ENCODE assay signal across 8 mouse cellular contexts in the genomic region with DNA sequence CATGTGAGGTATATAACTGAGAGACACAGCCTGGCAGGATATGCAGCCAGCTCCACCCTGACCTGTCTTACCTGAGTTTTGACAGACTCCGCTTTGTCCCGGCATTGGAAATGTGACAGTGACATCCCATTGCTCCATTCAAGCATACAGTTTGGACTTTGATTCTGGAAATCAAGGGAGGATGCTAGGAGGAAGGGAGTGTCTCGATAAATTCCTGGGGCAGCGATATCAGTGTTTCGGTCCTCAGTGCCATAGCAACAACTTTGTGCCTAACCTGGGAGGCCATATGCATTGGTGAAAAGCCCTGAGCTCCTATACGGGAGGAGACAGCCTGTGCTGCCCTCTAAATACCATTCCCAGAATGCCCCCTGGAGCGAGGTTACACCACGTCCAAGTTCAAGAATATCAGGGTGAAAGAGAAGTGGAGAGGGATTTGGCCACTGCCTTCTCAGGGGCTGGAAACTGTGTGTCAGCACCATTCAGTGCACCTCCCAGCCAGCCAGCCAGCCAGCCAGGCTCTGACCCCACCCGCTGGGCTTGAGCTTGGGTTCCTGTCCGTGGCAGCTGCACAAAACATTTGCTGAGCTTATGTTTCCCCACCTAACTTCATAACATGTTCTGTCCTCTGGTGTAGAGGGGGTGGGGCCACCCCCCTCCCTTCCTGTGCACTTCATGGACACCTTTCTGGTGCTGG.
DNase-seq lines count a peak whose midpoint lies in the region; ATAC-seq and TF ChIP-seq lines count a peak whose summit lies in the region.

No protein-coding gene starts in this region.

- no peak for TF ChIP-seq CTCF in stomach, postnatal 0 days (IDR thresholded peaks at IDR 0.05; ENCODE audit: low read depth)

- no peak overlapping the region for H3K4me3 ChIP-seq in kidney, embryonic 14.5 days (ENCODE audit: low read length)
- H3K4me3 ChIP-seq in stomach, postnatal 0 days (ENCODE audit: low read depth, low read length): no peak overlapping the region
- H3K4me3 ChIP-seq in hindbrain, embryonic 14.5 days (replicated peaks; ENCODE audit: low read length): no peak overlapping the region

- no peak for ATAC-seq in kidney, embryonic 14.5 days (ENCODE audit: low FRiP score, low TSS enrichment)
- peak; percentile 39 for ATAC-seq in stomach, postnatal 0 days (ENCODE audit: low FRiP score, low TSS enrichment)
- no peak for ATAC-seq in hindbrain, embryonic 14.5 days (ENCODE audit: low FRiP score)

- H3K4me2 ChIP-seq in kidney, embryonic 14.5 days (replicated peaks; ENCODE audit: low read depth, low read length): no peak overlapping the region
- H3K4me2 ChIP-seq in stomach, postnatal 0 days (replicated peaks; ENCODE audit: low read depth): no peak overlapping the region; the same call in 1 of the 2 replicates
- H3K4me2 ChIP-seq in hindbrain, embryonic 14.5 days (replicated peaks): no peak overlapping the region

- intact Hi-C loops in heart, postnatal 10 days (cut with DNase I): loop anchor here (5.0 kb wide), 2 partner anchors 125 to 175 kb away; no protein-coding TSS in a partner anchor

- H3K9me3 ChIP-seq in kidney, embryonic 14.5 days (ENCODE audit: control insufficient read depth, low read length): no peaks in the 10 kb centered on the region
- no peaks in the 10 kb centered on the region for H3K9me3 ChIP-seq in stomach, postnatal 0 days (ENCODE audit: control insufficient read depth, low read length)
- no peaks in the 10 kb centered on the region for H3K9me3 ChIP-seq in hindbrain, embryonic 14.5 days (ENCODE audit: control insufficient read depth, low read length)

- no peak for TF ChIP-seq EP300 in stomach, postnatal 0 days (optimal IDR thresholded peaks at IDR 0.05)

- H3K27me3 ChIP-seq in kidney, embryonic 14.5 days (ENCODE audit: control insufficient read depth, insufficient read depth, low read length): no peaks in the 10 kb centered on the region
- no peaks in the 10 kb centered on the region for H3K27me3 ChIP-seq in stomach, postnatal 0 days (ENCODE audit: control insufficient read depth, insufficient read depth, low read length)
- H3K27me3 ChIP-seq in hindbrain, embryonic 14.5 days (ENCODE audit: control insufficient read depth, insufficient read depth, low read length): no peaks in the 10 kb centered on the region

- peak; percentile 71 for DNase-seq in kidney, adult 11 months
- DNase-seq in heart, postnatal 10 days: peak; percentile 69 to 71
- DNase-seq in liver: peak; percentile 67
- DNase-seq in stomach, postnatal 0 days (ENCODE audit: low spot score): peak; percentile 59
- no peak for DNase-seq in frontal cortex, postnatal 14 days (ENCODE audit: low spot score in 2 of 2)
- no peak for DNase-seq in embryo, embryonic 11 days
- no peak for DNase-seq in hindbrain, embryonic 14.5 days (ENCODE audit: low spot score)

- H3K27ac ChIP-seq in kidney, embryonic 14.5 days (ENCODE audit: low read depth, low read length): no peak overlapping the region
- peak overlapping the region; percentile 88 for H3K27ac ChIP-seq in stomach, postnatal 0 days (replicated peaks)
- H3K27ac ChIP-seq in hindbrain, embryonic 14.5 days: no peak overlapping the region

- no peaks in the 10 kb centered on the region for H3K36me3 ChIP-seq in kidney, embryonic 14.5 days (ENCODE audit: control insufficient read depth, insufficient read depth, low read length)
- no peaks in the 10 kb centered on the region for H3K36me3 ChIP-seq in stomach, postnatal 0 days (ENCODE audit: control insufficient read depth, insufficient read depth, low read length)
- H3K36me3 ChIP-seq in hindbrain, embryonic 14.5 days (replicated peaks; ENCODE audit: control insufficient read depth, insufficient read depth): no peaks in the 10 kb centered on the region

- 68% methylated on average over 10 of the region's 10 CpGs for WGBS in kidney, embryonic 14.5 days
- WGBS in stomach, postnatal 0 days: 56% methylated on average over 10 of the region's 10 CpGs
- 86% methylated on average over 10 of the region's 10 CpGs for WGBS in hindbrain, embryonic 14.5 days

- H3K9ac ChIP-seq in kidney, embryonic 14.5 days (ENCODE audit: low read depth, low read length): no peak overlapping the region
- H3K9ac ChIP-seq in stomach, postnatal 0 days (ENCODE audit: low read length): no peak overlapping the region
- H3K9ac ChIP-seq in hindbrain, embryonic 14.5 days: no peak overlapping the region

- H3K4me1 ChIP-seq in kidney, embryonic 14.5 days (ENCODE audit: control insufficient read depth, insufficient read depth, low read length): peaks cover 23% of the 10 kb centered on the region
- 0 out of 2 replicates have a peak, but pooled peaks cover 2% of the 10 kb centered on the region for H3K4me1 ChIP-seq in stomach, postnatal 0 days (replicated peaks; ENCODE audit: control insufficient read depth, insufficient read depth)
- H3K4me1 ChIP-seq in hindbrain, embryonic 14.5 days (replicated peaks; ENCODE audit: control insufficient read depth, insufficient read depth, low read length): peaks cover 15% of the 10 kb centered on the region

Comparison
In these comparisons a context has a peak if more than half of its experiments do, and no peak if none do; other contexts are left out.
1. DNase-seq: peak in kidney, adult 11 months (single experiment), heart, postnatal 10 days (2 of 2), liver (single experiment) and stomach, postnatal 0 days (single experiment); none in frontal cortex, postnatal 14 days (0 of 2), embryo, embryonic 11 days (single experiment) and hindbrain, embryonic 14.5 days (single experiment).